In genomic region chr15:27953570-27953969, GRCm38 (mm10) we compare ENCODE assay signal across 25 mouse cellular contexts.
"Had no signal": no experiment of that assay in that cellular context is flagged by ENCODE, and none has a peak within 500 bp of the region (broad histone marks: within the 10 kb centered on the region; RNA-seq: fewer than 3 reads in every experiment).

No protein-coding gene starts in this region.

- H3K36me3 ChIP-seq: heart, embryonic 13.5 days; heart, embryonic 15.5 days; hindbrain, embryonic 12.5 days; intestine, embryonic 15.5 days; limb, embryonic 10.5 days; limb, embryonic 12.5 days; liver, embryonic 13.5 days; liver, embryonic 15.5 days had no signal

- H3K9me3 ChIP-seq: heart, embryonic 13.5 days; heart, embryonic 15.5 days; hindbrain, embryonic 12.5 days; intestine, embryonic 15.5 days; limb, embryonic 10.5 days; limb, embryonic 12.5 days; liver, embryonic 13.5 days; liver, embryonic 15.5 days had no signal

- H3K4me2 ChIP-seq: heart, embryonic 11.5 days; heart, embryonic 13.5 days; heart, embryonic 15.5 days; hindbrain, embryonic 12.5 days; hindbrain, embryonic 14.5 days; intestine, embryonic 15.5 days; limb, embryonic 12.5 days; liver, embryonic 13.5 days; liver, embryonic 15.5 days had no signal

- H3K4me1 ChIP-seq: liver, embryonic 13.5 days had no signal

- H3K27ac ChIP-seq: heart, adult 2 months; heart, embryonic 13.5 days; heart, embryonic 15.5 days; hindbrain, embryonic 12.5 days; hindbrain, embryonic 14.5 days; intestine, embryonic 15.5 days; limb, embryonic 10.5 days; limb, embryonic 12.5 days; liver, embryonic 13.5 days; liver, embryonic 15.5 days had no signal

- ATAC-seq: hindbrain, embryonic 16.5 days; inflammation-experienced regulatory T-cells, adult 6 months; intestine, embryonic 15.5 days; intestine, postnatal 0 days had no signal

- H3K9ac ChIP-seq: heart, embryonic 13.5 days; heart, embryonic 15.5 days; hindbrain, embryonic 12.5 days; hindbrain, embryonic 14.5 days; intestine, embryonic 15.5 days; limb, embryonic 12.5 days; liver, embryonic 13.5 days; liver, embryonic 15.5 days had no signal

- H3K27me3 ChIP-seq: heart, embryonic 13.5 days; heart, embryonic 15.5 days; hindbrain, embryonic 12.5 days; intestine, embryonic 15.5 days; limb, embryonic 12.5 days; liver, embryonic 13.5 days; liver, embryonic 15.5 days had no signal

- DNase-seq: gastrocnemius, postnatal 14 days; gastrocnemius, postnatal 36 days; heart, adult 11 months; heart, adult 2 months; heart, postnatal 14 days; heart, postnatal 36 days; kidney, adult 18-20 months; kidney, adult 8-10 months; kidney, postnatal 10 days; kidney, postnatal 4 days; layer of hippocampus, adult 9-11 months; liver; liver, embryonic 13.5 days had no signal

- H3K4me3 ChIP-seq: heart, adult 2 months; heart, embryonic 13.5 days; heart, embryonic 15.5 days; hindbrain, embryonic 12.5 days; intestine, embryonic 15.5 days; limb, embryonic 10.5 days; limb, embryonic 12.5 days; liver, embryonic 13.5 days; liver, embryonic 15.5 days had no signal
